Mouse (Mus musculus) midbrain, embryonic 12.5 days (tissue): ENCODE data around the gene Kdelr3. TPM values are rescaled to one million over a fixed set of nuclear protein-coding genes. Genes with fewer than 3 reads are reported as not detected.
A peak's percentile ranks its signal among the peaks of the same experiment; 100 is the strongest.

Experiments used
- ATAC-seq: fragments of 200-750 bp; cut with Nextera tagmentation; 2 replicates; pipeline ENCODE4 v1.8.0; 2017; ENCODE audit warnings: low read depth, moderate TSS enrichment, moderate library complexity; ENCODE audit not compliant: low FRiP score
- H3K27ac ChIP-seq: fragments of 300-500 bp; sonication (generic); replicated peaks from 2 replicates; pipeline ENCODE4 v1.5.1; 2016; ENCODE audit warnings: mild to moderate bottlenecking
- H3K27me3 ChIP-seq: fragments of 300-500 bp; sonication (generic); 2 replicates; pipeline ENCODE4 v1.6.1; 2016; ENCODE audit warnings: mild to moderate bottlenecking
- H3K36me3 ChIP-seq: fragments of 300-500 bp; sonication (generic); 2 replicates; pipeline ENCODE4 v1.6.1; 2016
- H3K4me1 ChIP-seq: fragments of 300-500 bp; sonication (generic); 2 replicates; pipeline ENCODE4 v1.6.1; 2016
- H3K4me2 ChIP-seq: fragments of 300-500 bp; sonication (generic); replicated peaks from 2 replicates; pipeline ENCODE4 v1.6.1; 2016; ENCODE audit warnings: mild to moderate bottlenecking, moderate library complexity
- H3K4me3 ChIP-seq: fragments of 300-500 bp; sonication (generic); 2 replicates; pipeline ENCODE4 v1.5.1; 2016; ENCODE audit warnings: mild to moderate bottlenecking
- H3K9ac ChIP-seq: fragments of 300-500 bp; sonication (generic); replicated peaks from 2 replicates; pipeline ENCODE4 v1.6.1; 2016; ENCODE audit warnings: mild to moderate bottlenecking, moderate library complexity
- H3K9me3 ChIP-seq: fragments of 300-500 bp; sonication (generic); 2 replicates; pipeline ENCODE4 v1.6.1; 2016; ENCODE audit warnings: mild to moderate bottlenecking
- WGBS: fragments of 180-500 bp; shearing (Covaris S2); methylation state at CpG from one replicate; pipeline ENCODE4 v1.1.7; 2016; 5-methylcytosine and 5-hydroxymethylcytosine counted together
- polyA plus RNA-seq: library from polyadenylated mRNA; unstranded; fragments of >200 nt; fragmentation: Nextera tagmentation; extraction: Ambion mirVana; gene quantifications from 2 replicates; pipeline ENCODE4 v1.2.1, GENCODE M21; 2016

Kdelr3 gene
- polyA plus RNA-seq, 1 experiment from 2014 or later = 26.6 TPM

- 85% methylated on average over 4 of the region's 4 CpGs for WGBS
- ATAC-seq = no peak
- no peaks in the 10 kb centered on the region for H3K36me3 ChIP-seq
- H3K4me1 ChIP-seq = peaks cover 14% of the 10 kb centered on the region; the same call in 1 of the 2 replicates
- H3K27ac ChIP-seq = no peak overlapping the region
- no peak overlapping the region for H3K4me3 ChIP-seq
- H3K4me2 ChIP-seq = no peak overlapping the region
- H3K27me3 ChIP-seq = peaks cover 68% of the 10 kb centered on the region
- no peaks in the 10 kb centered on the region for H3K9me3 ChIP-seq
- H3K9ac ChIP-seq = no peak overlapping the region
Measured at GRCm38 (mm10) chr15:79517710-79518109, 1.5 kb downstream of the Kdelr3 start.

GRCm38 (mm10) chr15:79518571-79518970 is 2.4 kb downstream of the Kdelr3 start:
- Histone ChIP-seq H3K4me2 (no peak overlapping the region), H3K4me1 (peaks cover 14% of the 10 kb centered on the region; the same call in 1 of the 2 replicates), H3K36me3 (no peaks in the 10 kb centered on the region), H3K27me3 (peaks cover 59% of the 10 kb centered on the region), H3K4me3 (no peak overlapping the region), H3K9me3 (no peaks in the 10 kb centered on the region), H3K27ac (no peak overlapping the region), H3K9ac (no peak overlapping the region)
- 86% methylated on average over 3 of the region's 3 CpGs for WGBS
- no peak for ATAC-seq

GRCm38 (mm10) chr15:79519400-79520220 is 3.4 kb downstream of the Kdelr3 start:
- peaks cover 14% of the 10 kb centered on the region; the same call in 1 of the 2 replicates for H3K4me1 ChIP-seq
- no peak overlapping the region for H3K27ac ChIP-seq
- 49% methylated on average over 16 of the region's 16 CpGs for WGBS
- H3K9ac ChIP-seq = no peak overlapping the region
- H3K4me2 ChIP-seq = no peak overlapping the region
- peaks cover 49% of the 10 kb centered on the region for H3K27me3 ChIP-seq
- H3K4me3 ChIP-seq = no peak overlapping the region
- no peak for ATAC-seq
- H3K36me3 ChIP-seq = no peaks in the 10 kb centered on the region
- H3K9me3 ChIP-seq = no peaks in the 10 kb centered on the region

GRCm38 (mm10) chr15:79525564-79525963 is 9.4 kb downstream of the Kdelr3 start:
- H3K36me3 ChIP-seq = peaks cover 46% of the 10 kb centered on the region

DNA sequence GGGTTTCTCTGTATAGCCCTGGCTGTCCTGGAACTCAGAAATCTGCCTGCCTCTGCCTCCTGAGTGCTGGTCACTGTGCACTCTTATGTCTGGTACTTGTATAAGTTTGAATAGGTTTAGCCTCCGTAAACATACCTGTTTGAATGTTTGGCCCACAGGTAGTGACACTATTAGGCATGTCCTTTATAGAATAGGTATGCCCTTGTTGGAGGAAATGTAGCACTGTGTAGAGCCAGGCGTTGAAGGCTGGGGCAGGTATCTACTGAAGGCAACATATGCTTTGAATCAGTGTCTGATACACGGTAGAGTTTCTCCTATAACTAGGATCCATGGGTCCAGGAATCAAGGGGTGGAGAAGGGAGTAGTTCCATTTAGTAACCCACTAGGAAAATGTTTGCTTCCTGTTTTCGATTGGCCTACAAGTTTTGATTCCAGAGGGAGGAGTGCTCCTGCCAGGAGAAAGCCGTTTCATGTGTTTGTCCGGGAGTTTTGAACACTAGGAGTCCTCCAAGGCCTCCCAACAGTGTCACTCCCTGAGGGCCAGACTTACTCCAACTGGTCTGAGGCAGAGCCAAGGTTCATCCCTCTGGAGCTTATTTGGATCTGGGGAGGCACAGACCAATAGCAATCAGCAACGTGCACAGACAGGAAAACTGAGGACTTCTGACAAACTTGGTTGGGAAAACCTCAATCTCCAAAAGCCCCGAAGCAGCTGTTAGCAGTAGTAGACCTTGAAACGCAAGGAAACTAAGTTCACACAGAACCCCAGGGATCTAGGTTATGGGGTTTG is 10.0 kb downstream of the Kdelr3 start:
- H3K36me3 ChIP-seq = peaks cover 53% of the 10 kb centered on the region

More at GRCm38 (mm10) chr15:79525564-79525963, 9.4 kb downstream of the Kdelr3 start:
- Histone ChIP-seq H3K27me3 (no peaks in the 10 kb centered on the region), H3K4me3 (no peak overlapping the region), H3K4me1 (no peaks in the 10 kb centered on the region), H3K4me2 (no peak overlapping the region), H3K9me3 (no peaks in the 10 kb centered on the region), H3K9ac (no peak overlapping the region), H3K27ac (no peak overlapping the region; the same call in 1 of the 2 replicates)
- ATAC-seq = no peak
- WGBS = 91% methylated on average over 5 of the region's 5 CpGs

DNA sequence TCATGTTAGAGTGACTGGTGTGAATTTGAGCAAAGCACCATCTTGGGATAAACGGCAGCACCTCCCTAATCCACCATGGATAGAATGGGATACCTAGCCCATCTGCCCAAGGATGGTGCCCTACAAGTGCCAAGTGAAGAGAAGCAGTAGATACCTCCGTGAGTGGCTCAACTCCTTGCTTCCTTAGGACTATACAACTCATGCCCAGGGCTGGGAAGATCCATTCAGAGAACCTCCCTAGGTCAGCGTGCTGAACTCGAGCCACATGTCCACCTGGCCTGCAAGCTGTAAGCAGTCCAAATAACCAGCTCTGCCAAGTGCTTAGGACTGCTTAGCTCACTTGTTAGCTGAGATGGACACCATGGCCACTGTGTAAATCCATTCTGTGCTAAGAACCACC is 11.0 kb downstream of the Kdelr3 start:
- H3K36me3 ChIP-seq = peaks cover 63% of the 10 kb centered on the region
- no peaks in the 10 kb centered on the region for H3K4me1 ChIP-seq
- 0 out of 2 replicates have a peak, but pooled peaks have one; percentile 36 for ATAC-seq
- H3K4me3 ChIP-seq = no peak overlapping the region
- no peaks in the 10 kb centered on the region for H3K27me3 ChIP-seq
- WGBS = 76% methylated on average over 4 of the region's 4 CpGs
- no peak overlapping the region for H3K27ac ChIP-seq
- H3K9ac ChIP-seq = no peak overlapping the region
- no peak overlapping the region for H3K4me2 ChIP-seq
- H3K9me3 ChIP-seq = no peaks in the 10 kb centered on the region

More for the DNA sequence above, 10.0 kb downstream of the Kdelr3 start:
- Histone ChIP-seq H3K9ac (no peak overlapping the region), H3K4me3 (no peak overlapping the region), H3K4me1 (no peaks in the 10 kb centered on the region), H3K4me2 (no peak overlapping the region), H3K9me3 (no peaks in the 10 kb centered on the region), H3K27ac (peak overlapping the region; percentile 3; the same call in 1 of the 2 replicates), H3K27me3 (no peaks in the 10 kb centered on the region)
- ATAC-seq = no peak
- 67% methylated on average over 9 of the region's 9 CpGs for WGBS

GRCm38 (mm10) chr15:79527991-79528639 is 11.9 kb downstream of the Kdelr3 start:
- Histone ChIP-seq H3K27me3 (no peaks in the 10 kb centered on the region), H3K4me3 (no peak overlapping the region), H3K4me2 (no peak overlapping the region), H3K36me3 (peaks cover 70% of the 10 kb centered on the region), H3K9ac (no peak overlapping the region), H3K4me1 (no peaks in the 10 kb centered on the region), H3K27ac (no peak overlapping the region), H3K9me3 (no peaks in the 10 kb centered on the region)
- 74% methylated on average over 5 of the region's 5 CpGs for WGBS
- ATAC-seq = no peak

DNA sequence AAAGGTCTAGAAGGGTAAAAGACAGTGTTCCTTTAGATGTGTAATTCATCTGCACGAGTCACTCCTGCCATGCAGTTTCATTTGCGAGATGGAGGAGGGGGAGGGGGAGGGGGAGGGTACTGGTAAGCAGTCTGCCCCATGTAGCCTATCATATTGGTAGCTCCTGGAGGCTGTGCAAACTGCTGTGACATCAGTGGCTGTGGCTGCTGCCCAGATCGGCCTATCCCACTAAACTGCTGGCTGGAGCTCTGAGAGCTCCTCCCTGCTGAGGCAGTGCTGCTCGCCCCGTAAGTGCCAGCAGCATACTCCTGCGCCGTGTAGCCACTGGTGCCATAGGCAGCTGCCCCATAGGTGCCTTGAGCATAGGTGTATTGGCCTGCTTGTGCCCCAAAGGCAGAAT is 13.7 kb downstream of the Kdelr3 start:
- Histone ChIP-seq H3K4me1 (no peaks in the 10 kb centered on the region), H3K36me3 (peaks cover 89% of the 10 kb centered on the region), H3K9me3 (no peaks in the 10 kb centered on the region), H3K27me3 (no peaks in the 10 kb centered on the region), H3K4me2 (no peak overlapping the region), H3K4me3 (no peak overlapping the region), H3K27ac (no peak overlapping the region), H3K9ac (no peak overlapping the region)
- 84% methylated on average over 7 of the region's 7 CpGs for WGBS
- ATAC-seq = no peak

DNA sequence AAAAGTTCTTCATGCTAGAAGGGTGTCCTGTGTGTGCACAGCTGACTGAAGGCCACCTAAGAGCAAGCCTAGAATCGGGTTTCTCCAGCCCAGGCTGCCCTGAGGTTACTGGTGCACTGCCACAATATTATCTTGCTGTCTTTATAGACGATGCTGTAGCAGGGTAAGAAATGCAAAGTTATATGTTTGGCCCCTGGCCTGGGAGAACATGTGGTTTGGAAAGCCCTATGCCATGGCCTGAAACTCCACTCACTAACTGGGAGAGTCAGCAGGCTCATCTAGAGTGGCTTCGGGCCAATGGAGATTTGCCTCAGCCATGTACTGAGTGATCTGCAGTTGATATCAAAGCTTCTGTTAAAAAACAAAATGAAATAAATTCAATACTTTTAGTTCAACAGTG is 17.6 kb downstream of the Kdelr3 start:
- no peak overlapping the region for H3K4me3 ChIP-seq
- no peaks in the 10 kb centered on the region for H3K27me3 ChIP-seq
- H3K4me1 ChIP-seq = no peaks in the 10 kb centered on the region
- 0 out of 2 replicates have a peak overlapping the region, but pooled peaks have one; percentile 1 for H3K27ac ChIP-seq
- H3K36me3 ChIP-seq = peaks cover 98% of the 10 kb centered on the region
- no peak overlapping the region for H3K4me2 ChIP-seq
- no peak overlapping the region for H3K9ac ChIP-seq
- no peaks in the 10 kb centered on the region for H3K9me3 ChIP-seq
- no peak for ATAC-seq
- 97% methylated on average over 3 of the region's 3 CpGs for WGBS

GRCm38 (mm10) chr15:79543968-79544367 is 27.8 kb downstream of the Kdelr3 start:
- H3K4me1 ChIP-seq = peaks cover 25% of the 10 kb centered on the region
- ATAC-seq = no peak
- H3K36me3 ChIP-seq = peaks cover 54% of the 10 kb centered on the region
- no peaks in the 10 kb centered on the region for H3K27me3 ChIP-seq
- peak overlapping the region; percentile 88 for H3K4me2 ChIP-seq
- peak overlapping the region; percentile 22 for H3K4me3 ChIP-seq
- 97% methylated on average over 3 of the region's 3 CpGs for WGBS
- no peak overlapping the region for H3K9ac ChIP-seq
- H3K27ac ChIP-seq = no peak overlapping the region
- H3K9me3 ChIP-seq = no peaks in the 10 kb centered on the region

GRCm38 (mm10) chr15:79545496-79545895 is 29.3 kb downstream of the Kdelr3 start:
- Histone ChIP-seq H3K4me3 (peak overlapping the region; percentile 85), H3K9me3 (no peaks in the 10 kb centered on the region), H3K4me1 (peaks cover 30% of the 10 kb centered on the region), H3K36me3 (peaks cover 39% of the 10 kb centered on the region), H3K4me2 (peak overlapping the region; percentile 88), H3K27me3 (no peaks in the 10 kb centered on the region), H3K9ac (peak overlapping the region; percentile 98), H3K27ac (peak overlapping the region; percentile 97)
- no peak for ATAC-seq
- 2% methylated on average over 3 of the region's 3 CpGs for WGBS
